Mouse (Mus musculus) spleen, adult 2 months (tissue): ENCODE data around the gene Ccser1. TPM values are rescaled to one million over a fixed set of nuclear protein-coding genes. Genes with fewer than 3 reads are reported as not detected.

ENCODE experiments used
- DNase-seq, 2 experiments: peaks; one replicate each; pipeline versions ENCODE4 v3.0.0 to v3.0.0-alpha.2; 2012 to 2021; ENCODE audit warnings: low spot score in 2 of 2, low read depth in 1 of 2
- H3K27ac ChIP-seq: fragments of 200-500 bp; 2 replicates; pipeline ENCODE4 v1.5.1; 2012; ENCODE audit warnings: low read length, inconsistent platforms; ENCODE audit not compliant: insufficient read depth
- H3K27me3 ChIP-seq: fragments of 200-500 bp; 2 replicates; pipeline ENCODE4 v1.6.1; 2012; ENCODE audit warnings: mild to moderate bottlenecking, moderate library complexity, low read length, inconsistent platforms; ENCODE audit not compliant: control insufficient read depth, insufficient read depth
- H3K36me3 ChIP-seq: fragments of 200-500 bp; 2 replicates; pipeline ENCODE4 v1.6.1; 2012; ENCODE audit warnings: mild to moderate bottlenecking, low read length, inconsistent platforms; ENCODE audit not compliant: control insufficient read depth, insufficient read depth
- H3K4me1 ChIP-seq: fragments of 200-500 bp; 2 replicates; pipeline ENCODE4 v1.6.1; 2011; ENCODE audit warnings: inconsistent platforms; ENCODE audit not compliant: control insufficient read depth, insufficient read depth, insufficient read length
- H3K4me3 ChIP-seq: fragments of 200-500 bp; 2 replicates; pipeline ENCODE4 v1.5.1; 2011; ENCODE audit warnings: mild to moderate bottlenecking, inconsistent platforms; ENCODE audit not compliant: insufficient read depth, insufficient read length; ENCODE audit errors: extremely low read depth
- CTCF ChIP-seq: fragments of 200-500 bp; IDR thresholded peaks from 2 replicates; pipeline ENCODE4 v1.5.1; 2011; ENCODE audit warnings: mild to moderate bottlenecking, inconsistent platforms; ENCODE audit not compliant: insufficient read depth, insufficient read length, insufficient replicate concordance; ENCODE audit errors: extremely low read depth
- POLR2A ChIP-seq: fragments of 200-500 bp; IDR thresholded peaks from 2 replicates; pipeline ENCODE4 v1.6.1; 2011; ENCODE audit warnings: low read depth, low read length, inconsistent platforms
- WGBS: fragments of 180-500 bp; shearing (Covaris S2); methylation state at CpG from one replicate; pipeline ENCODE4 v1.1.7; 2018; 5-methylcytosine and 5-hydroxymethylcytosine counted together
- polyA plus RNA-seq: library from polyadenylated mRNA; depleted of rRNA; stranded (reverse); fragments of >200 nt; gene quantifications from 2 replicates; pipeline ENCODE4 v1.2.3, GENCODE M21; 2012

The Ccser1 gene
- polyA plus RNA-seq, 1 experiment: 0.82 TPM

- Histone ChIP-seq H3K27ac (no peak overlapping the region), H3K36me3 (no peaks in the 10 kb centered on the region), H3K27me3 (no peaks in the 10 kb centered on the region), H3K4me3 (no peak overlapping the region), H3K4me1 (no peaks in the 10 kb centered on the region)
- DNase-seq: no peak
- no peak for TF ChIP-seq CTCF
- no peak for TF ChIP-seq POLR2A
Measured at GRCm38 (mm10) chr6:61162117-61162516, 18.0 kb upstream of the Ccser1 start.

DNA sequence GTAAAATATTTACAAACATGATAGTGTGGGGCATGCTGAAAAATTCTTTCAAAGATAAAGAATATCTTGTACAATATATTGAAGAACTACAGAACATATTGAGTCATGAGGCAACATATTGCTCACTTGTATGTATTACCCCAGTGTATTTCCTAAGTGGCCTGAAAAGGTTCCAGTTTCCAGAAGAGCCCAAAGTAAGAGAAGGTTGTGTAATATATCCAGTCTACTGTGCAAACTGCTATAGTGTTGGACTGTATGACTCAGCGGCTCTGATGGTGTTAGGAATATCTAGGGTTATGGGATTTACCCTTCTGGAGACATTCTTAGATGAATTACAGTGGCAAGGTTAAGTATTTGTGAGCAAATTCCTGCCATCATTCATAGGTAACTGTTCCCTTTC lies 13.2 kb upstream of the Ccser1 start:
- Histone ChIP-seq H3K36me3 (no peaks in the 10 kb centered on the region), H3K27me3 (no peaks in the 10 kb centered on the region), H3K4me1 (no peaks in the 10 kb centered on the region), H3K4me3 (no peak overlapping the region), H3K27ac (no peak overlapping the region)
- TF ChIP-seq POLR2A (no peak), CTCF (no peak)
- WGBS: 92% methylated on average over 1 of the region's 1 CpGs
- DNase-seq: no peak

DNA sequence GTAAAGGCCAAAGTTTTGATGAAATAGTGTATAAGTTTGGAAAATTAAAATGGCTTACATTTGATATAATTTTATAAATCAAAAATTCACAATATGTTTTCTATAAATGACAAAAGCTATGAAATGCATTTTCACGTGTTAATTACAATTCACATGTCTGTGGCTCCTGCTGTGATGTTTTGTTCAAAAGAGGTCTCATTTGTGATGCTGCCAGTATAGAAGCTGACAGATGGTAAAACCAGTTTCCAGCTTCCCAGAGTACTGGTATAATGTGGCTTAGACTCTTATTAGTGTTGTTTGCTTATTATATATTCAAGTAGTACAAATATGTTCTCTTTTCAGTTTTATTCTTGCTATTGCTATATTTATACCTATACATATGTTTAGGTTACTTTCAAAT lies 4.0 kb upstream of the Ccser1 start:
- Histone ChIP-seq H3K4me3 (no peak overlapping the region), H3K27ac (no peak overlapping the region), H3K27me3 (peaks cover 12% of the 10 kb centered on the region), H3K36me3 (no peaks in the 10 kb centered on the region), H3K4me1 (peaks cover 8% of the 10 kb centered on the region)
- TF ChIP-seq CTCF (no peak), POLR2A (no peak)
- 82% methylated on average over 1 of the region's 1 CpGs for WGBS
- no peak for DNase-seq

DNA sequence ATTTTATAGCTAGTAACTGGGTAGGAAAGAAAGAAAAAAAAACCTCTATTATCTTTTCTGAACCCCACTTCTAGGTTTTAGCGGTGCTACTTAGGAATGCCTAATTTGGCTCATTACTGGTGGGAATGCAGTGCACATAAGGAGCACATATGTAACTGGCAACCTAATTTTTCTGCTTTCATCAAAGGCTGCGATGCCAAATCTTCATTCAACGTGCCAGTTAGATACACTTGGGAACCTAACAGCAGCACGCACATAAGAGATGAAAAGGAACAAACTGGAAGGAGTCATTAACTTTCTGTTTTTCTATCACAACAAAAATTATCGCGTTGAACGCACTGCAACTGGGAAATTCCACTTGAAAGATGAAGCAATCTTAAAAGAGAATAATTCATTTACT lies 2.6 kb upstream of the Ccser1 start:
- 81% methylated on average over 7 of the region's 7 CpGs for WGBS
- no peaks in the 10 kb centered on the region for H3K36me3 ChIP-seq
- H3K27ac ChIP-seq: no peak overlapping the region
- peaks cover 12% of the 10 kb centered on the region for H3K27me3 ChIP-seq
- H3K4me3 ChIP-seq: no peak overlapping the region
- TF ChIP-seq POLR2A (no peak), CTCF (no peak)
- no peak for DNase-seq
- peaks cover 11% of the 10 kb centered on the region for H3K4me1 ChIP-seq

DNA sequence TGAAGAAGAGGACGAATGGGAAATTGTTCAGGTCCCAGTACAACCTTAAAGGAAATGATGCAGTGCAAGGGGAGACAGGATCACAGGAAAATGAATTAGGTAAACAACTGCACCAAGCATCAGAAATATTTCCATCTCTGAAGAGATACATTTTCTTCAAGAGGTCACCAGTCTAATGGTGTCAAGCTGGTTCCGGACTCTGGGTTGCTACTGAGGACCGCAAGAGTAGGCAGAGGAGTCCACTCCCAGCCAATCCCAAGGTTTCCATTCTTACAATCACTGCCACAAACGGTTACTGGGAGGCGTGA lies 529 bp upstream of the Ccser1 start:
- Histone ChIP-seq H3K27me3 (peaks cover 12% of the 10 kb centered on the region), H3K4me3 (peak overlapping the region; percentile 62), H3K27ac (no peak overlapping the region), H3K4me1 (peaks cover 11% of the 10 kb centered on the region), H3K36me3 (no peaks in the 10 kb centered on the region)
- DNase-seq: no peak
- 20% methylated on average over 5 of the region's 5 CpGs for WGBS
- TF ChIP-seq CTCF (no peak), POLR2A (no peak)

GRCm38 (mm10) chr6:61180756-61181191 lies 650 bp downstream of the Ccser1 start:
- Histone ChIP-seq H3K4me3 (peak overlapping the region; percentile 62), H3K4me1 (peaks cover 11% of the 10 kb centered on the region), H3K27me3 (peaks cover 12% of the 10 kb centered on the region), H3K36me3 (no peaks in the 10 kb centered on the region), H3K27ac (no peak overlapping the region)
- TF ChIP-seq CTCF (no peak), POLR2A (no peak)
- peak in 1 of 2 experiments; percentile 4 for DNase-seq
- 1% methylated on average over 42 of the region's 42 CpGs for WGBS

DNA sequence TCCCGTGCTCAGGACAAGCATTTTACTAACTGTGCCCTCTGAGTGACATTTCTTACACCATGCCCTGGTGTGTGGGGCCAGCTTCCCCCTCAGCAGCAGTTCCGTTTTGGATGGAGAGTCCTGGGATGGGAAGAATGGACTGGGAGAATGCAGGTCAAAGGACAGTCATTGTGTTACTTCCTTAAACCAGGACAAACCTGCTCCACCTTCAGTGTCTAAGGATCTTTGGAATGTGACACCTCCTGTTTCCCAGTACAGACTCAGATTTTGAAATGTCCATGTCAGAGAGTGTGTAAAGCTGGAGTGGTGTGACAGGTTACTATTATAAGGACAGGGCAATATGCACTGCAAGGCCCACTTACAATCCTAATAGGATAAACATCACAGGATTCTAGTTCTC lies 8.9 kb downstream of the Ccser1 start:
- no peak overlapping the region for H3K4me3 ChIP-seq
- H3K4me1 ChIP-seq: no peaks in the 10 kb centered on the region
- no peak for DNase-seq
- 94% methylated on average over 2 of the region's 2 CpGs for WGBS
- H3K27ac ChIP-seq: no peak overlapping the region
- no peaks in the 10 kb centered on the region for H3K27me3 ChIP-seq
- no peak for TF ChIP-seq CTCF
- no peak for TF ChIP-seq POLR2A
- no peaks in the 10 kb centered on the region for H3K36me3 ChIP-seq
